Mouse (Mus musculus) urinary bladder, postnatal 36 days (tissue): ENCODE results near the gene Gm17175.
"Not testable (repeated sequence)": the region's sequence is repeated elsewhere in the genome, so short reads cannot be mapped to it uniquely, and the experiment has no call there.

ENCODE experiments used
- DNase-seq, 2 experiments: peaks; one replicate each; pipeline ENCODE4 v3.0.0; 2022; ENCODE audit warnings: low spot score in 2 of 2, mixed read lengths in 1 of 2

The Gm17175 gene

GRCm38 (mm10) chr14:51573963-51574362, at the start of gene Gm17175:
Gene Gm17175 (minus strand): TSS chr14:51574063.
- DNase-seq: not testable (repeated sequence)

GRCm38 (mm10) chr14:51611210-51611609, 37.3 kb upstream of the Gm17175 start, which contains the start of gene Gm17078:
Gene Gm17078 (minus strand): TSS chr14:51611310.
- no peak for DNase-seq

GRCm38 (mm10) chr14:51592039-51592438, 18.2 kb upstream of the Gm17175 start, which contains the start of gene Gm17174:
Gene Gm17174 (minus strand): TSS chr14:51592139.
- not testable (repeated sequence) for DNase-seq

- DNase-seq: no peak
These were observed 21.4 kb downstream of the Gm17175 start, which contains the start of gene Gm5622 for GRCm38 (mm10) chr14:51552490-51552889. Gene Gm5622 (plus strand): TSS chr14:51552790.
